Mouse (Mus musculus) urinary bladder, adult 2 months (tissue): ENCODE results near the gene Pogz. TPM values are rescaled to one million over a fixed set of nuclear protein-coding genes. Genes with fewer than 3 reads are reported as not detected.

ENCODE experiments used
- DNase-seq: peaks from one replicate; pipeline ENCODE4 v3.0.0; 2022; ENCODE audit warnings: low spot score
- polyA plus RNA-seq: library from polyadenylated mRNA; depleted of rRNA; stranded (reverse); fragments of >200 nt; gene quantifications from 2 replicates; pipeline ENCODE4 v1.2.3, GENCODE M21; 2012; rRNA removed

Pogz gene
- 19.3 and 21.1 TPM in 2 replicates for polyA plus RNA-seq

GRCm38 (mm10) chr3:94837183-94837890 is at the start of gene Pogz:
Gene Pogz, plus strand, starts transcription at chr3:94837567.
- peak; percentile 85 for DNase-seq

GRCm38 (mm10) chr3:94789071-94789470 is 48.3 kb upstream of the Pogz start:
- DNase-seq: no peak

GRCm38 (mm10) chr3:94789516-94789915 is 47.9 kb upstream of the Pogz start:
- DNase-seq: no peak

GRCm38 (mm10) chr3:94792258-94792657 is 45.1 kb upstream of the Pogz start:
- DNase-seq: no peak

- DNase-seq: no peak
These were observed 43.7 kb upstream of the Pogz start for GRCm38 (mm10) chr3:94793672-94794071.

- DNase-seq: no peak
These were observed 43.0 kb upstream of the Pogz start for GRCm38 (mm10) chr3:94794359-94794758.

- DNase-seq: no peak
These were observed 41.7 kb upstream of the Pogz start for GRCm38 (mm10) chr3:94795596-94796140.

GRCm38 (mm10) chr3:94796181-94796580 is 41.2 kb upstream of the Pogz start:
- no peak for DNase-seq

- no peak for DNase-seq
These were observed 33.2 kb upstream of the Pogz start for GRCm38 (mm10) chr3:94804146-94804545.

- DNase-seq: no peak
These were observed 32.4 kb upstream of the Pogz start for GRCm38 (mm10) chr3:94804976-94805375.

GRCm38 (mm10) chr3:94808296-94808695 is 29.1 kb upstream of the Pogz start:
- DNase-seq: no peak

GRCm38 (mm10) chr3:94811628-94812027 is 25.7 kb upstream of the Pogz start:
- no peak for DNase-seq

- DNase-seq: no peak
These were observed 23.7 kb upstream of the Pogz start for GRCm38 (mm10) chr3:94813651-94814050.

GRCm38 (mm10) chr3:94814063-94814462 is 23.3 kb upstream of the Pogz start:
- no peak for DNase-seq

- DNase-seq: no peak
These were observed 22.7 kb upstream of the Pogz start for GRCm38 (mm10) chr3:94814663-94815062.

- DNase-seq: no peak
These were observed 21.8 kb upstream of the Pogz start for GRCm38 (mm10) chr3:94815603-94816002.

GRCm38 (mm10) chr3:94817731-94818130 is 19.6 kb upstream of the Pogz start:
- no peak for DNase-seq

- no peak for DNase-seq
These were observed 17.6 kb upstream of the Pogz start for GRCm38 (mm10) chr3:94819452-94820425.

GRCm38 (mm10) chr3:94821008-94821638 is 16.2 kb upstream of the Pogz start:
- DNase-seq: peak; percentile 35

- DNase-seq: no peak
These were observed 15.3 kb upstream of the Pogz start for GRCm38 (mm10) chr3:94822082-94822481.

GRCm38 (mm10) chr3:94824110-94824509 is 13.3 kb upstream of the Pogz start:
- no peak for DNase-seq

GRCm38 (mm10) chr3:94832100-94832499 is 5.3 kb upstream of the Pogz start:
- DNase-seq: no peak
